Mouse (Mus musculus): ENCODE data around the gene Ahcyl1. TPM values are rescaled to one million over a fixed set of nuclear protein-coding genes. Genes with fewer than 3 reads are reported as not detected.
"Not testable (repeated sequence)": the region's sequence is repeated elsewhere in the genome, so short reads cannot be mapped to it uniquely, and the experiment has no call there.

The Ahcyl1 gene
- polyA plus RNA-seq, 1 experiment from 2014 or later, result 115 TPM

DNA sequence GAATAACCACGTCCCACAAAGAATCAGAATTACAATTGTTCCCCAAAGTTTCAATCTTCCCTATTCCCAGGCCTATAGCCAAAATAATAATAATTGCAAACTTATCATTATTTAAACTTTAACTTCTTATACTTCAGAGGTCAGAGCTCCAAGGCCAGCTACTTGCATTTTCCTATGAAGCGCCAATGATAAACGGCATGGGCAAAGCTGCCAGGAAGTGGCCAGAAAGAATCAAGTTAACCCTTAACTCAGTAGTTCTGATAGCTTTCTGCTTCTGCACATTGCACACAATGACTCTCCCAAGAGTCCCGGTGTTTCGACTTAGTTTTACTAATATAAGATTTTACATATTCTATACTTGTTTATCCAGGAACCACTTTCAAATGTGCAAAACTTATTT lies 46.1 kb downstream of the Ahcyl1 start:
- H3K9ac ChIP-seq (replicated peaks); H3K4me1 ChIP-seq (replicated peaks); H3K4me2 ChIP-seq; H3K36me3 ChIP-seq; H3K4me3 ChIP-seq (replicated peaks); H3K9me3 ChIP-seq; ATAC-seq (ENCODE audit: insufficient number of reproducible peaks, insufficient read depth, low FRiP score, low TSS enrichment, low read depth); H3K27me3 ChIP-seq; H3K27ac ChIP-seq: not testable (repeated sequence)
- 75% methylated on average over 5 of the region's 5 CpGs for WGBS

DNA sequence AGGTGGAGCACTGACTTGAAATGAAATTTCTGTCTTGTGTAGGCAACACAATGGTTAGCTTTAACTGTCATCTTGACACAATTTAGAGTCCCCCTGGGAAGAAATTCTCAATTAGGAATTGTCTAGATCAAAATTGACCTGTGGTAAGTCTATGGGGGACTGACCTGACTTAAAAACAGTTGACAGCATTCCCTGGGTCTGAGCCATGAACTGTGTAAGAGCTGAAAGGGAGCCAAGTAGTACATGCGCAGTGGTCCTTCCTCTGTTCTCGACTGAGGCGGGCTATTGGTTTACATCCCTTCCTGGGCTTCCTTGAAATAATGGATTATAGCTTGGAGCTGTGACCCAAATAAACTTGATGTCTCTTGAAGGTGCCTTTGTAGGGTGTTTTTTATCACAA lies 49.4 kb downstream of the Ahcyl1 start:
- Histone ChIP-seq H3K27ac (no peak overlapping the region), H3K4me3 (replicated peaks) (no peak overlapping the region), H3K4me1 (replicated peaks) (no peaks in the 10 kb centered on the region), H3K9ac (replicated peaks) (no peak overlapping the region), H3K4me2 (no peak overlapping the region), H3K9me3 (no peaks in the 10 kb centered on the region), H3K36me3 (no peaks in the 10 kb centered on the region), H3K27me3 (no peaks in the 10 kb centered on the region)
- no peak for ATAC-seq (ENCODE audit: insufficient number of reproducible peaks, insufficient read depth, low FRiP score, low TSS enrichment, low read depth)
- WGBS, result 93% methylated on average over 3 of the region's 3 CpGs

DNA sequence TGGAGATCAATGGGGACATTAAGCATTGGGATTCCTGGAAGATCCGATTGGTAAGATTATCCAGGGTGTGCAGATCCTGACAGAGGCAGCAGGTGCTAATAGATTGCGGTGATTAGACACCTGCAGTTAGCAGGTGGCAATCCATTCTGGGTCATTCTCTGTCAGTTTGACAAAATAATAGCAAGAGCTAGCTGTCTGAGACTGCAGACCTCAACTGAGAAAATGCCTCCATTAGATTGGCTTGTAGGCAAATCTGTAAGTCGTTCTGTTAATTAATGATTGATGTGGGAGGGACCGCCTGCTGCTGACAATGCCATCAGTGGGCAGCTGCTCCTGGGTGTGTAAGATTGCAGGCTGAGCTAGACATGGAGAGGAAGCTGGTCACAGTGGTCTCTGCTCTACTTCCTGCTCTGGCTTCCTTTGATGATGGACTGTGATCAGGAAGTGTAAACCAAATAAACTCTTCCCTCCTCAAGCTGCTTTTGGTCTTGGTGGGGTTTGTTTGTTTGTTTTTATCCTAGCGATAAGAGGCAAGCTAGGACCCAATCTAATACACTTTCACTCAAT lies 58.7 kb downstream of the Ahcyl1 start:
- no peak for ATAC-seq (ENCODE audit: insufficient number of reproducible peaks, insufficient read depth, low FRiP score, low TSS enrichment, low read depth)
- H3K27ac ChIP-seq, result no peak overlapping the region
- H3K36me3 ChIP-seq, result no peaks in the 10 kb centered on the region
- no peaks in the 10 kb centered on the region for H3K9me3 ChIP-seq
- H3K4me3 ChIP-seq (replicated peaks), result no peak overlapping the region
- H3K4me1 ChIP-seq (replicated peaks), result no peaks in the 10 kb centered on the region
- no peak overlapping the region for H3K9ac ChIP-seq (replicated peaks)
- no peaks in the 10 kb centered on the region for H3K27me3 ChIP-seq
- WGBS, result 63% methylated on average over 5 of the region's 5 CpGs
- H3K4me2 ChIP-seq, result no peak overlapping the region

- no peak overlapping the region for H3K27ac ChIP-seq
- H3K4me2 ChIP-seq, result no peak overlapping the region
- H3K36me3 ChIP-seq, result no peaks in the 10 kb centered on the region
- WGBS, result 76% methylated on average over 3 of the region's 3 CpGs
- H3K27me3 ChIP-seq, result no peaks in the 10 kb centered on the region
- H3K9me3 ChIP-seq, result no peaks in the 10 kb centered on the region
- H3K9ac ChIP-seq (replicated peaks), result no peak overlapping the region
- no peak overlapping the region for H3K4me3 ChIP-seq (replicated peaks)
- ATAC-seq (ENCODE audit: insufficient number of reproducible peaks, insufficient read depth, low FRiP score, low TSS enrichment, low read depth), result no peak
- H3K4me1 ChIP-seq (replicated peaks), result no peaks in the 10 kb centered on the region
Observed at GRCm38 (mm10) chr3:107636236-107636635, 60.1 kb downstream of the Ahcyl1 start.

DNA sequence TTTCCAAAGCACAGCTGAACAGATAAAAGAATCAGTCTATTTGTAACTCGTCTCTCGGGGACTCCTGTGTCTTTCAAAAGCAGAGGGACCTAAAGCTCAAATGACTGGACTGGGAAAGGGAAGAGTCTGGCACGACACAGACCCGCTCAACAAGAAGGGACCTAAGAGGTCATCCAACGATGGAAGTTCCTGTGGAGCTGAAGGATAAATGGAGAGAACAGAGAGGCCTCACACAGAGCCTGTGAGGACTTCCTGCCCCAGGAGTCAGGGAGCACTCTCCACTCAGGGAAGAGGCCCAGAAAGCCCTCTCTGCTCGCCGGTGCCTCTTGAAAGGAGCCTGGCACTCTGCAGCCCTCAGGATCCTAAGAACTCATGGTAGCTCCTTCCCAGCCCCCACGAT lies 60.5 kb downstream of the Ahcyl1 start:
- no peaks in the 10 kb centered on the region for H3K27me3 ChIP-seq
- no peak overlapping the region for H3K4me2 ChIP-seq
- no peaks in the 10 kb centered on the region for H3K4me1 ChIP-seq (replicated peaks)
- H3K36me3 ChIP-seq, result no peaks in the 10 kb centered on the region
- no peaks in the 10 kb centered on the region for H3K9me3 ChIP-seq
- no peak for ATAC-seq (ENCODE audit: insufficient number of reproducible peaks, insufficient read depth, low FRiP score, low TSS enrichment, low read depth)
- no peak overlapping the region for H3K4me3 ChIP-seq (replicated peaks)
- 61% methylated on average over 8 of the region's 8 CpGs for WGBS
- H3K9ac ChIP-seq (replicated peaks), result no peak overlapping the region
- no peak overlapping the region for H3K27ac ChIP-seq

GRCm38 (mm10) chr3:107633906-107634305 lies 62.5 kb downstream of the Ahcyl1 start:
- Histone ChIP-seq H3K9ac (replicated peaks) (no peak overlapping the region), H3K36me3 (peaks cover 7% of the 10 kb centered on the region; the same call in 1 of the 2 replicates), H3K27me3 (no peaks in the 10 kb centered on the region), H3K4me3 (replicated peaks) (no peak overlapping the region), H3K9me3 (no peaks in the 10 kb centered on the region), H3K27ac (no peak overlapping the region), H3K4me2 (no peak overlapping the region), H3K4me1 (replicated peaks) (peaks cover 6% of the 10 kb centered on the region; the same call in 1 of the 2 replicates)
- no peak for ATAC-seq (ENCODE audit: insufficient number of reproducible peaks, insufficient read depth, low FRiP score, low TSS enrichment, low read depth)
- WGBS, result 87% methylated on average over 9 of the region's 9 CpGs

GRCm38 (mm10) chr3:107632786-107633185 lies 63.6 kb downstream of the Ahcyl1 start:
- Histone ChIP-seq H3K27me3 (no peaks in the 10 kb centered on the region), H3K36me3 (peaks cover 17% of the 10 kb centered on the region; the same call in 1 of the 2 replicates), H3K9me3 (no peaks in the 10 kb centered on the region), H3K4me2 (no peak overlapping the region), H3K4me3 (replicated peaks) (no peak overlapping the region), H3K4me1 (replicated peaks) (peaks cover 6% of the 10 kb centered on the region; the same call in 1 of the 2 replicates), H3K9ac (replicated peaks) (no peak overlapping the region), H3K27ac (no peak overlapping the region)
- 70% methylated on average over 4 of the region's 4 CpGs for WGBS
- ATAC-seq (ENCODE audit: insufficient number of reproducible peaks, insufficient read depth, low FRiP score, low TSS enrichment, low read depth), result no peak

DNA sequence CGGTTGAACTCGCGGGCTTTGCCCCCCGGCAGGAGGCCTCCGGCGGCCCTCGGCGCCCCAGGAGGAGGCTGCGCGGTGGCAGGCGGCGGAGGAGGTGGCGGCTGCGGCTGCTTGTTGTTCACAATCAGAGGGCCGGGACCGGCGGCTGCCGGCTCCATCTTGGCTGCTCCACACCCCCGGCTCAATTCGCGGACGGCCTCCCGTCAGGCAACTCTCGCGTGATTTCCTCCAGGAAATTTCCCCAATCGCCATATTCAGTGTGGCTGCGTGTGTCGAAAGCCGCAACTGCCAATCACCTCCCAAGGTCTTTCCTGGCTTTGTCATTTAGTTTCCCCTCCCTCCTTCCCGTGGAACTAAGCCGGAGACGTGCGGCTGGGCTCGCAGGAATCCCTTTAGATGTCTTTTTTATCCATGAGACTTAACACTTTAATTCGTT lies 64.8 kb downstream of the Ahcyl1 start, which contains the start of gene Strip1:
Strip1 (minus strand) TSS at position 172 of the 436 bp plus-strand sequence.
- H3K36me3 ChIP-seq, result peaks cover 29% of the 10 kb centered on the region
- under 1% methylated on average over 35 of the region's 35 CpGs for WGBS
- ATAC-seq (ENCODE audit: insufficient number of reproducible peaks, insufficient read depth, low FRiP score, low TSS enrichment, low read depth), result peak; percentile 95

DNA sequence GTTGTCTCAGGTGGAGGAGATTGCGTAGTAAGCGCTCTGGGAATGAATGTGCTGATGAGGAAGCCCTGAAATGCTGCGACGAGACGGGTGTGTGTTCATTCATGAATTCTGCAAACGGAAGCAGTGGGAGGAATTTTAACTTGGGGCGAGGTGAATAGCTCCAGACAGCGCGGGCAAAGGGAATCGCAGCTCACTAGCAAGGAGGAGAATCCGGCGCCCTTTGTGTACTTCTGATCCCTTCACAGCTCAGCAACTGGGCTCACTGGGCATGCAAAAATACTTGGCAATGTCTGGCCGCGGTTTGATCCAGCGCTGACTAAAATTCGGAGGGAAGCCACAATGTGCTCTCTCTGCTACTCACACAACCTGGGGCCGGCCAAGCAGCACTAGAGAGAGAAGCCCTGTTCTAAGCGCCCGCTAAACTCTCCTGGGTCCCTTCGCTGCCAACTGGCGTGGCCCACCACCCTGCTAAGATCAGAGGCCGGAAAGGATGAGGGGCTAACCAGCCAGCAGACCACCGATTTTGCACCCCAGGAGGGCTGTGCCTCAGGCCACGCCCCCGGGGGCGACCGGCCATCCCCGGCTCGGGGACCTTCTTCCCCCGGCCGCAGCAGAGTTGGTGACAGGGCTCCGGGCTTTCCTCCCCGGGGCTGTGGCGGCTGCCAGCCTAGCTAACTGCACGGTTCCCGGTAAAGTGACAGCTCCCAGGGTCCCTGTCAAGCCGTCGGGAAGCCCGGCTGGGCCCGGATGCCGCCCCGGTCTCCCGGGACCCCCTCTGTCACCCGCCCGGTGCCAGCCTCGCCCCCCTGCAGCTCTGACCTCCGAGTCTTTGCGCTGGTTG lies 65.5 kb downstream of the Ahcyl1 start, which contains the start of gene Gm10961:
Gm10961 (plus strand) TSS at position 641 of the 841 bp plus-strand sequence.
- Histone ChIP-seq H3K9me3 (no peaks in the 10 kb centered on the region), H3K27me3 (no peaks in the 10 kb centered on the region), H3K4me1 (replicated peaks) (peaks cover 6% of the 10 kb centered on the region; the same call in 1 of the 2 replicates), H3K36me3 (peaks cover 35% of the 10 kb centered on the region), H3K9ac (replicated peaks) (peak within 1 kb of the TSS; percentile 95), H3K4me3 (replicated peaks) (peak within 1 kb of the TSS; percentile 98), H3K27ac (peak within 1 kb of the TSS; percentile 92), H3K4me2 (peak within 1 kb of the TSS; percentile 79)
- WGBS, result 1% methylated on average over 48 of the region's 48 CpGs
- peak; percentile 63 for ATAC-seq (ENCODE audit: insufficient number of reproducible peaks, insufficient read depth, low FRiP score, low TSS enrichment, low read depth)

More for the DNA sequence above, 64.8 kb downstream of the Ahcyl1 start, which contains the start of gene Strip1:
- H3K9me3 ChIP-seq, result no peaks in the 10 kb centered on the region
- peak within 1 kb of the TSS; percentile 79 for H3K4me2 ChIP-seq
- peaks cover 6% of the 10 kb centered on the region; the same call in 1 of the 2 replicates for H3K4me1 ChIP-seq (replicated peaks)
- H3K27me3 ChIP-seq, result no peaks in the 10 kb centered on the region
- H3K27ac ChIP-seq, result peak within 1 kb of the TSS; percentile 92
- peak within 1 kb of the TSS; percentile 98 for H3K4me3 ChIP-seq (replicated peaks)
- peak within 1 kb of the TSS; percentile 95 for H3K9ac ChIP-seq (replicated peaks)

- WGBS, result 91% methylated on average over 4 of the region's 4 CpGs
- H3K27me3 ChIP-seq, result no peaks in the 10 kb centered on the region
- H3K9ac ChIP-seq (replicated peaks), result no peak overlapping the region
- H3K4me2 ChIP-seq, result no peak overlapping the region
- peaks cover 50% of the 10 kb centered on the region for H3K36me3 ChIP-seq
- no peak overlapping the region for H3K4me3 ChIP-seq (replicated peaks)
- H3K27ac ChIP-seq, result no peak overlapping the region
- no peaks in the 10 kb centered on the region for H3K9me3 ChIP-seq
- no peak for ATAC-seq (ENCODE audit: insufficient number of reproducible peaks, insufficient read depth, low FRiP score, low TSS enrichment, low read depth)
- H3K4me1 ChIP-seq (replicated peaks), result peaks cover 6% of the 10 kb centered on the region; the same call in 1 of the 2 replicates
Observed at GRCm38 (mm10) chr3:107629411-107629810, 66.9 kb downstream of the Ahcyl1 start.

DNA sequence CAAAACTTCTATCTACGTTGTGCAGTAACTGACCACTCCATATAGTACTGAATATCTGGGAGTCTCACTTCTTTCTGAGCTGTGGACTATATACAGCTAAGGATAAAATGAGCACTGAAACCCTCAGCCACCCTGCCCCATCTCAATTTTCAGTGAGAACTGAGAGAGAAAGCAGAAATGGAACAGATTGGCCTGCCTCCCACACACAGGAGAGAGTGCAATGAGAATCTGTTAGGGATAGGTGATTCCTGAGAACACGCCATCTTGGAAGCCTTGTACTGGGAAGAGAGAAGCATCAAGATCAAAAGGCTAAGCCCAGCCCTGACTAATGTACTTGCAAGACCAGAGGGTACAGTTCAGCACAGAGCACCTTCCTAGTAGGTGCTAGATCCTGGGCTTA lies 67.8 kb downstream of the Ahcyl1 start:
- Histone ChIP-seq H3K27ac (no peak overlapping the region), H3K4me2 (no peak overlapping the region)
- no peak for ATAC-seq (ENCODE audit: insufficient number of reproducible peaks, insufficient read depth, low FRiP score, low TSS enrichment, low read depth)

More for the DNA sequence above, 67.8 kb downstream of the Ahcyl1 start:
- Histone ChIP-seq H3K9ac (replicated peaks) (no peak overlapping the region), H3K27me3 (no peaks in the 10 kb centered on the region), H3K9me3 (no peaks in the 10 kb centered on the region), H3K36me3 (peaks cover 59% of the 10 kb centered on the region), H3K4me3 (replicated peaks) (no peak overlapping the region), H3K4me1 (replicated peaks) (peaks cover 6% of the 10 kb centered on the region; the same call in 1 of the 2 replicates)
- 94% methylated on average over 2 of the region's 2 CpGs for WGBS

Data from limb, embryonic 12.5 days (tissue).